Mouse (Mus musculus): ENCODE measurements around the gene Psmd11.

The Psmd11 gene

DNA sequence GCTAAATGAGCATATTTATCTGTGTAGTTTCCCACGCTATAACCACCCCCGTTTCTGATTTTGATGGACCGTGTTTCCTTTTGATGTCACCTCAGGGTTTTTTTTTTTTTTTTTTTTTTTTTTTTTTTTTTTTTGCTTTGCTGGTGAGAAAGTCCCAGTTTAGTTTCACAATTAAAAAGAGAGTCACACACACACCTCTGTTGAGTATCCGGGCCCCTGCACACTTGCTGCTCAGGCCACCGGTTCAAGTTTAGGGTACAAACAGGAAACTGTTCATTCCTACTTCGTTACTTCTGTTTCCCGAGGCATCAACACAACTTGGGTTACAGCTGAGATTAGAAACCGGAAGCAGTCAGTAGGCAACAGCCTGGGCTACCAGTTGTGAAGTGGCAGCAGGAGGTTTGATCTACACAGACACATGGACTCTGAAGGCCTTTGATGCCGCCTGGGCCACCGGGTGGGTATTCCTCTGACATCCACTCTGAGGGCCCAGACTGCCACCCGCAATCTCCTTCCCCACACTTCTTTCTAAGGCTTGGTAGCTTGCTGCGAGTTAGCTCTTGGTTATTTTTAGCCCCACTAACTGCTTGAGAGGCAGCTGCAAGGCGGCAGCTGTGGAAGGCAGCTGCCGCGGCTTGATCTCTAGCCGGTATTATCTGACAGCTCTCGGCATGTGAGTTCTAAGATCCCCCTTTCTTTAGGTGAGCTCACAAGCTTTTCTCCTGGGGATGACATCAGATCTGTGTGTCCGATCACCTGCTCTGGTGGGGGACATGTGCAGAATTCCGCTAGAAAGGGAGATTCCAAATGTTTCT is 80.2 kb downstream of the Psmd11 start:
- DNase-seq, result no peak

DNA sequence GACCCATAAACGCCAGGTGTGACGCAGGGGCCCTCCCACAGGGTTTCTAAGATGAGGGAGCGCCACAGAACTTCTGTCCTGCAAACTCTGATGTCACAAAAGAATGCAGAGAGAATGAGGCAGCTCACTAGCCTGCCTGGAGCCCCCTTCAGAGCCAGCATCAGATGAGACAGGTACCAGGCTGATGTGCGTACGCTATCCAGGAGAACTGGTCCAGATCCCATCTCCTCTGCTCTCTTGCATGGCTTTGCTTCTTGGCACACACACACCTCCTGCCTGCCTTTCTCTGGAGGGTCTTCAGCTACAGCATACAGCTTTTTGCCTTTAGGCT is 80.7 kb downstream of the Psmd11 start:
- no peak for DNase-seq

DNA sequence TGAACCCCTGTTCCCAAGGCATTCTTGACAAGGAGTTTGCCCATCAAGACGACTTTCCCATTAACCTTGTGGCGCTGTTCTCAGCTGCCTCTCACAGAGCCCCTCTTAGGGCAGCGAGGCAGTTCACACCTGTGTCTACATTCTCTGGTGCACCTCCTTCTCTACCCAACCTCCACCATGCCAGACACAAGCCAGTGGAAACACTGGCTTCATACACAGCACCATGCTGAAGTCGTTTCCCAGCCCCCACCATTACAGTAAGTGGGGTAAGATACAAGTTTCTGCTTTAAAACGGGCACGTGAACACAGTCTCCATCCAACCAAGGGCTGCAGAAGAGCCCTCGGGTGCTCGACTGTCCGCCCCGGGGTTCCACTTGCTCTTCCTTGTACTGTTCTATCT is 81.7 kb downstream of the Psmd11 start:
- no peak for DNase-seq

DNA sequence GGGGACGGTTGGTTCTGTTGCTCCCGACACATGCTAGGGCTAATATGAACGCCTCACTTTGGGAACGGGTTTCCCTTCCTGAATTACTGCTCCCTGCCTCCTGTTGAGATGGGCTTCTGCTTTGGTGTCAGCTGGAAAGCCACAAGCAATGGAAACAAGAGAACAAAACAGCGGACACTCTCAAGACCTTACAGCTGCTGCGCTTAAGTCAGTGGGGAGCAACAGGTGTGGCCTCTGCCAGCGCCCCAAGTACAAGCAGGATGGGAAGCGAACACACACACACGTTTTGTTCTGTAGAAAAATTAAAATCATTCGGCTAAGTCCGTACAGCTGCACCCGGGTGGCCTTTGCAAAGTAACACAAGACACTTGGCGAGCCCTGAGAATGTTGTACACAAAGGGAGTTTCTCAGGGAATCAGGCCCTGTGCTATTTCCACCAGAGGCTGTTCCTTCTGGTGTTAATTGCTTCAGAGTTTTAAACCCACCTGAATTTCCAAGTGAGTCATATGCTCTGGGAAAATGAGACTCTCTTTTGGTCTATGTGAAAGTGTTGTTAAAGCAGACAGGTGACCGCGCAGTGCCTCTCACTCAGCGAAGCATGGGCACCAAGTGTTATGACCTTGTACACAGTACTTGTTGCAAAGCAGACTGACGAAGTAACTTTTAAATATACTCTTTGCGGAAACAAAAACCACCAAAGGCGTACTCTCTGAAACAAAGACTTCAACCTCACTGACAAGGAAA is 84.1 kb downstream of the Psmd11 start:
- no peak for DNase-seq

DNA sequence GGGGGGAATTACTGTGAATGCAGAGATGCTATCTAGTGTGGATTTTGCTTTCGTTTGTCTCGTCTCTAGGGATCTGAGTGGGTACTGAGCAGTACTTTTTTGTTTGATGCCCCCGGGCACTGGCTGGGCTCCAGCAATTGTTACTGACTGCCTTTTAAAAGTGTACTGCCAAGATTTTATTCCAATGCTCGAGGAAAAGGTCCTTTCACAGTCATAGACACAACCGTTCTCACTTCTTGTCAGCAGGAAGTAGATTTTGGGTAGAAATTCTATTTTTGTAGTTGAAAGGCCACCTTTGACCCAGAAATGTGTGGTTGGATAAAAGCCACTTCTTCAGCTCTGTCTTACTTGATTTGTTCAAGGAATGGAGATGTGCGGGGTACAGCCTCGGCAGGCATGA is 85.4 kb downstream of the Psmd11 start:
- peak in 1 of 2 experiments; percentile 53 for DNase-seq

DNA sequence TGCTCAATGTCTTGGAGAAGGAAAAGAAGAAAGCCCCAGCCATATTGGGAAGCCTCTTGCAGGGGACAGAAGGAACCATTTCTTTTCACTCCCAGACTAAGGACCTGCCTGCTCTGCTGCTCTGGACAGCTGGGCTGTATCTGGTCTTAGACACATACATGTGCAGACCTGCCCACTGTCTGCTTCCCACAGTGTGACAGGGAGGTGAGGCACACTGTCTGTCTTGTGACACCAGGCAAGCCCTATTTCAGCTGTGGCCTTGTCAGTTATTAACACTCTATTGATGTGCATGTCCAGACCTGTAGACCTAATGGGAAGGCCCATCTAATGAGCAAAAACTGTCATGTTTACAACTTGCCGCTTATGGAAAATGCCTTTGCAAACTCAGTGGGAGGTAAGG is 86.9 kb downstream of the Psmd11 start:
- DNase-seq, result no peak

DNA sequence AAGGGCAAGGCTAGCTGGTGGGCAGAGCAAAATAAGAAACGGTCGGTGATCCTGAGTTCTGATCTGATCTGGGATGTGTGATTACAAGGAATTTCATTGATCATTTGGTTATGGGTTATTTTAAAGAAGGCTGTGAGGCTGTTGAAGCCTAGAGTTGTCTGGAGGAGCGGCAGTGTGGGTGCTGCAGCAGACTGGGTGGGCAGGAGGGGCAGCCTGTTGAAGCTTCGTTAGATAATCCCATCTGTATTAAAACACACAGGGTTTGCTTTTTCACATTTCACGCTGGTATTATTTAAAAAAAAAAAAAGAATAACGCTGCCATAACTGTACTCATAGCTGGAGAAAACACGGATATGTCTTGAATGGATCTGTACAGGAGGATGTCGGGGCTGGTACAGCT is 87.5 kb downstream of the Psmd11 start:
- DNase-seq, result no peak

DNA sequence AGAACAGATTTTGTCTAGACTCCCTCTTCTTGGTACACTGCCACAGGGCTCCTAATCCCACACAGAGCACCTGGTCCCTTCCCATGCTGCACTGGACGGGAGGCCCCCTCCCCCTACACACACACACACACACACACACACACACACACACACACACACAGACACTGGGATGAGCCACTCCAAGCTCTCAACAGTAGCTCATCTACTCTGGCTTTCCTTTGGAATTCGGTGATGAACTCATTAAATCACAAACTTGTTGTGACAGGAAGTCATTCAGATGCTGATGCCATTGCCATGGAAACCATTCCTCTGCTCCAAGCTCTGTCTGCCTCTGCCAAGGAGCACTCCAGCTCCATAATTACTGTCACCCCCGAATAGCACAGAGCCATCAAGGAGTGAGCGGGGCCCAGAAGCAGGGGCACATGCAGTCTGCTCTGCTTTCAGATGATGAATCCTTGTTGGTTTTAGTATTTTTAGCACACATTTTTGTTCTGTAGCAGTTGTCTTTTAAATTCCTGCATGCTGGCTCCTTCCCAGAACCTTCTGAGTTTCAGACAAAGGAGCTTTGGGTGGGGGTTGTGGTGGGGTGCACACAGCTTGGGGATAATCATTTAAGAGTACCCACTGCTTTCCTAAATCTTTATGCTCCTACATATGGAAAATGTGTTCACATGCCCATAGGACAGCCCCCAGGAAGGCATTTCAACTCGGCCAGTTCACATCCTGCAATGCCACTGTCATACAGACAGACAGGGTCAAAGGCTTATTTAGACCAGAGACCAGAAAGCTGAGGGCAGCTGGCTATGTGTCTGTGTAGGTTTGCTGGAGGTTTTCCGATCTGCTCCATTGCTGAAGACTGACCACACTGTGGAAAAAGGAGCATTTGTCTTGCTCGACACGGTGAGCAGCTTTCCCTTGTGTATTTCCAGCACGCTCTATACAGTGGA is 90.3 kb downstream of the Psmd11 start:
- peak; percentile 89 to 91 for DNase-seq

DNA sequence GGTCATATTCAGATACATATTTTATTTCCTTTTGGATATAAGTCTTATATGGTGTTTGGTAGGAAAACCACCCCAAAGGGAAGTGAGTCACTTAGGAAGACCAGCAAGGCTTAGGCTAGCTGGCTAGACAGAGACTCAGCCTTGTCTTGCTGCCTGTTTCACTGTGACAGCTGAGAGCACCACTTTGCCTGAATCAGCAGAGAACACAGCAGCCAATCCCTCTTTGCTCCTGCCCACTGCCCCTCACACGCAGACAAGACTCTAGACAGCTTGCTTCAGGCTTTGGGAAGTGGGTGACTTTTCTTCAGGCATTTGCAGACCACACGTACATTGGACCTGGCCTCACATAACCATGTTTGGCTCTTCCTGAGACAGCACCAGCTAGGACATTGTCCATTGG is 92.7 kb downstream of the Psmd11 start:
- DNase-seq, result peak in 1 of 2 experiments; percentile 16
